Mouse (Mus musculus) frontal cortex, adult (tissue): ENCODE results near the gene Slamf7.

Experiments
- ATAC-seq: cut with Nextera tagmentation; 2 replicates; pipeline ENCODE4 v1.9.2; 2017; ENCODE audit warnings: mild to moderate bottlenecking, moderate library complexity, mixed read lengths; ENCODE audit not compliant: low TSS enrichment

Slamf7 gene

DNA sequence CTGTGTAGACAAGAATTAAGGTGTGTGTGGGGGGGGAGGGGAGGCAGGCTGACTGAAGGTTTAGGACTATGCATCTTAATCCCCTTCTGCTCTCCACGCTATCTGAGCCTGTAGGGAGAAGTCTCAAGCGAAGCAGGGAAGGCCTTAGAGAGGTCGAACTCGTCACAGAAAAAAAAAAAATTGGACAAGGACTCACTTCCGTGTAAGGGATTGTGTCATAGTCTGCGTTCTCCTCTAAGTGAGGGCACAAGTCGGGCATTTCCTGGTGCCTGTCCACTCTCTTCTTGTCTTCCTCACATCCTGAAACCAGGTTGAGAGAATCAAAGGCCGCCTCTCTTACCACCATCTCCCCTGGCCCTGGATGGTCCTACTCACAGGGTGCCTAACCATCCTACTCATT lies 15.7 kb downstream of the Slamf7 start:
- ATAC-seq = no peak

DNA sequence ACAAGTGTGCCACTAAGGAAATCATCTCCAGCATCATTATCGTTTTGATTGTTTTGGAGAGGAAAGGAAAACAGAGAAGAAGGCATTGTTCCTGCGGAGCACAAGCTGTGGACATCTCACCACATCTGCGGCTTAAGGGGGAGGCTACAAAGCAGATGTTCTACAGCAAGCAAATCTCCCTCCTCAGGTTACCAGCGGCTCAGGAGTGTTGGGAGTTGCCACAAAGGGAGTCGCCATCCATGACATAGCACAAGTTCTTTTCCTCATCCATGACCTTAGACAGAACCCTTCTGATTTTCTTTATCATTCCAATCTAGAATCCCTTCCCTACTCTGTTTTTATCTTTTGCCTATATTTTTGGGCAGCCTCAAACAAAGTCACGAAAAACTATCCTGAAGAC lies 17.1 kb downstream of the Slamf7 start:
- no peak for ATAC-seq

GRCm38 (mm10) chr1:171631447-171631846 lies 21.4 kb downstream of the Slamf7 start:
- ATAC-seq = peak; percentile 80

DNA sequence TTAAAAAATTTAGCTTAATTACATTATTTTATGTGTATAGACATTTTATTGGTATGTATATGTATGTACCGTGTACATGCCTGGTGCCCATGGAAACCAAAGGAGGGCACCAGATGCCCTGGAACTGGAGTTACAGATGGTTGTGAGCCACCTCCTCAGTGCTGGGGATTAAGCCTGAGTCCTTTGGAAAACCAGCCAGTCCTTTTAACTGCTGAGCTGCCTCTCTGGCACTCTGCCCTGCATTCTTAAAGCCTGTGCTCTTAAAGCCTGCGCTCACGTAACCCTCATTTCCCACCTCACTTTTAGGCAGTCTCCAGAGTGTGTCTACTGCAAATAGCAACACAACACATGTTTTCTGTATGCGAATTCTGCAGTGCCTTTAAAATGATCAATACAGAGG lies 21.9 kb downstream of the Slamf7 start:
- no peak for ATAC-seq

- ATAC-seq = no peak
Observed at GRCm38 (mm10) chr1:171630041-171630440, 22.8 kb downstream of the Slamf7 start.

GRCm38 (mm10) chr1:171629168-171629567 lies 23.7 kb downstream of the Slamf7 start:
- no peak for ATAC-seq

DNA sequence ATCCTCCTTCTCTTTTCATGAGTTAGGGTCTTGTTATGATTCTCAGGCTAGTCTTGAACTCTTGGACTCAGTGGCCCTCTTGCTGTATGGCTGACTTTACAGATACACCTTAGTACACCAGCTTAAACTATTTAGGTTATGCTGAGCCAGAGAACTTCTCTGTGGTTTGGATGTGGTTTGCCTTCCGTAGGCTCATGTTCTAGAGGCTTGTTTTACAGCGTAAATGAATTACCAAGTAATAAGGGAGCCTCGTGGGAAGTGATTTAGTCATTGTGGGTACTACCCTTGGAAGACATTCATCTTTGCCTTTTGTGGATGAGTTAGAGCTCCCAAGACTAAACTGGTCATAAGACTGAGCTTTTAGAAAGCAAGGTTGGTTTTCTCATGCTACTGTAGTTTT lies 25.0 kb downstream of the Slamf7 start:
- ATAC-seq = no peak

DNA sequence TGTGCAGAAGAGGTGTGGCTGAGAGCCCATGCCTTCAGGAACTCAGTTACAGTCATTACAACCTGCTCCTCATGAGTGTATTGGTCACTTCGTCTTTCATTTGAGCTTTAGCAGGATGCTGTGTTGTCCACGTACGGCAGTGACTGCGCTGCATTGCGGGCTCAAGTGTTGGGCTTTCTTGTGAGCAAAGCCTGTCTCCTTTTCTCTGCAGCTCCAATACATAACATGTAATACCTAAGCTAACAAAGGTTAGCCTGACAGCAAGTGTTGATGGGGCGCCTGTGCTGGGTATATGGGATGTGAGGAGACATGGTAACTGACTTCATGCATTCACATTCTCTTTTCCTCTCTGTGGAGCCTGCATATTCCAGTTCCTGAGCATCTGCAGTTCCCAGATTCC lies 32.7 kb downstream of the Slamf7 start:
- ATAC-seq = no peak

- ATAC-seq = no peak
Observed at GRCm38 (mm10) chr1:171619645-171620044, 33.2 kb downstream of the Slamf7 start.

DNA sequence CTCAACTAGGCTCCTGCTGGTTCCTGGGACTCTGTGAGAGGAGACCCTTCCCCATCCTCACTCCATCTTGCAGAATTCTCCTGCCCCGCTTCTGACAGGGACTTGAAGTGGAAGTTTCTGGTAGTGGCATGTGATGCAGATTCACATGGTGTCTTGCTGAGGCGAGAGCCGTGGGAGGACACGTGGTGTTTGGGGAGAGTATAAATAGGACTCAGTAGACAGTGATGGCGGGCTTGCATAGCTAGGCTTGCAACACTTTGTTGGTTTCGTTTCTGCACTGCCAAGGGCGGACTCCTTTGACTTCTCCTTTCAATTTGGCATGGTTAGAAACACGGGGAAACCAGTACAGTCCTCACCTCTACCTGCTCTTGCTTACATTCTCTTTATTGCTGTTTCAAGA lies 33.8 kb downstream of the Slamf7 start:
- ATAC-seq = peak; percentile 84; the same call in 1 of the 2 replicates

DNA sequence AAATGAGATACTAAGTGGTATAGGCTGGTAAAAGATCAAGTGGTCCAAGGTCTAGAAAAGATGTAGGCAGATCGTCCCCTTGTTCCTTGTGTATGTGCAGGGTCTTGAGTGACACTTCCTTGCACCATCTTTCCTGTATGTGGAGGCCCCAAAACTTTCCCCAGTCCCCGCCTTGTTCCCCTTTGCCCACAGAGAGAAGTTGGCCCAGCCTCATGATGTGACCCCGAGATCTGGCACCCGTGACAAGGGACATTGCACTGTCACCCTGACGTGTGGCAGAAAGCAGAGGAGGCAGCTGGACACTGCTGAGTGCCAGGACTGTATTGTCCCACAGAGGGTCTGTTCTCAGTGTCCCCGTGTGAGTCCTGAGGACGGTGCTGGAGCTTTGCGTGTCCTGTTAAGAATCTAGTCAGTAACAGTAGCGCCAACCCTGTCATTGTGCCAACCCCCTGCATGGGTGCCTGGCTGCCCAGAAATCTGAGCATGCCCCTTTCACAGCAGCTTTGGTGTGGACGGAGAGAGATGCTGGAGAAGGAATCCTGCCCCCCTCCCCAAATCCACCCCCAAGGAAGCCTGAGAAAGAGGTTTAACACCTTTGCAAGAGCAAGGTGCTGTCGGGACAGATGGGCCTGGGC lies 35.8 kb downstream of the Slamf7 start:
- ATAC-seq = no peak

GRCm38 (mm10) chr1:171613962-171614361 lies 38.9 kb downstream of the Slamf7 start:
- peak; percentile 71; the same call in 1 of the 2 replicates for ATAC-seq

- ATAC-seq = no peak
Observed at GRCm38 (mm10) chr1:171610781-171611180, 42.1 kb downstream of the Slamf7 start.

- ATAC-seq = no peak
Observed at GRCm38 (mm10) chr1:171610026-171610425, 42.8 kb downstream of the Slamf7 start.

DNA sequence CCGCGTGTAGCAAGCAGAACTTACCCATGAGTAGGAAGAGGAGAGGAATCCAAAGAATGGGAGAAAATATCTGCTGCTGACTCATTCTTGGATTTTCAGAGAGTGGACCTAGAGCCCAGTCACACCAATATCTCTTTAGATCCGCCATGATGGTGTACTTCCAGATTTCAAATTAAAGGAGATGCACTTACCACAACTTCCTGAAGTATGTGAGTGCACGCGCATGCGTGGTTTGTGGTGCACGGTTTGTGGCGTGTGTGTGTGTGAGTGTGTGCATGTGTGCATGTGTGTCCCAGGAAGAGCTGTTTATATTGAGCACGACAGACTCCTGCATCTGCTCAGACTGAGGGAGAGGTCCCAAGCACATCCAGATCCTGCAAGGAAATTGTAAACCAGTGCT lies 45.7 kb downstream of the Slamf7 start, which contains the start of gene Ly9:
TSS of gene Ly9 (minus strand) at position 235 of the 400 bp plus-strand sequence.
- ATAC-seq = no peak

DNA sequence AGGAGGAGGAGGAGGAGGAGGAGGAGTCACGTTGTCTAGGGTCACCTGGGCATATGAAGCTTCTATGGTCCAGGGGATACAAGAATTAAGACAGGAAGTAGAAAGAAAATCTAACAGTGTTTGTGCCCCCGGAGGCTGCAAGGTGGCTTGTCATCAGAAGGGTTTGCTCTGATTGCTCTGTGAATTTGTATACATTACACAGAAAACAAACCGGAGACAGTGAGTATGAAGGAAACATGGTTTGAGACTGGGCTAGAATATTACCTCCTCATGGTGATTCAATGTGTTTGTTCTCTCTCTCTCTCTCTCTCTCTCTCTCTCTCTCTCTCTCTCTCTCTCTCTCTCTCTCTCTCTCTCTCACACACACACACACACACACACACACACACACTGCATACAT lies 46.2 kb downstream of the Slamf7 start:
- no peak for ATAC-seq

- ATAC-seq = no peak
Observed at GRCm38 (mm10) chr1:171604686-171605085, 48.1 kb downstream of the Slamf7 start.

DNA sequence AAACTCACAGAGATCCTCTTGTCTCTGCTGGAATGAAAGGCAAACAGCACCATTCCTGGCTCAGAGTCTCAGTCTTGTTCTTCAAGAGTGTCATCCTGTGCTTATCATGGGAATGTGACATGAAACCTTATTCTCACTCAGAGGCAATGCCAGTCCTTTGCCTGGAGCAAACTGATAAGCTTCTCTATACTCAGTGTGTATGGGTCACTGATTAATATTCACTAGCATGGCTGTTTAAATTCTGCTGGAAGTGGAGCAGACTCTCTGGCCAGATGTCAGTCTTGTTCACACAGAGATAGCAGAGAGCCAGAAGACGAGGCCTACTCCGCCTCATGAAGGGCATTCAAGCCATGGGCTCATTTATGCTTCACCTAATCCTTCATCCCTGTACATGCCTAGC lies 68.3 kb downstream of the Slamf7 start:
- no peak for ATAC-seq
